Mouse (Mus musculus): ENCODE results near the gene Fbxw18. TPM values are rescaled to one million over a fixed set of nuclear protein-coding genes. Genes with fewer than 3 reads are reported as not detected.

Gene Fbxw18
- total RNA-seq (2023): not detected

DNA sequence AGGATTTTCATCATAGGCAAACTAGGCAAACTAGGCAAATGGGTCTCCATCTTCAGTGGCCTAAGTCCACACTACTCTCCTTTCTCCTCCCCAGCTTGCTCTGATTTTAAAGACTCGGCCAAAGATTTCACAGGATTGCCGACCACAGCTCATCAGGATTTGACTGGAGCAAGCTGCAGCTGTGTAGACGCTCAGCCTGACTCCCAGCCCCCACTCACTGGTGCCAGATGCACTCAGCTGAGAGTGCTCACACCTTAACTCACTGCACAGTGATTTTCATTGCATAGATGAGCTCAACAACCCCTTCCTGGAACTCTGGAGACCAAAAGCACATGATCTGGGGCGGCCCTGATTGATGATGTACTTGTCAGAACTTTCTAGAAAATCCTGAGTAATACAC, at the start of gene Fbxw18:
Fbxw18 (minus strand) TSS at position 101 of the 400 bp plus-strand sequence.

DNA sequence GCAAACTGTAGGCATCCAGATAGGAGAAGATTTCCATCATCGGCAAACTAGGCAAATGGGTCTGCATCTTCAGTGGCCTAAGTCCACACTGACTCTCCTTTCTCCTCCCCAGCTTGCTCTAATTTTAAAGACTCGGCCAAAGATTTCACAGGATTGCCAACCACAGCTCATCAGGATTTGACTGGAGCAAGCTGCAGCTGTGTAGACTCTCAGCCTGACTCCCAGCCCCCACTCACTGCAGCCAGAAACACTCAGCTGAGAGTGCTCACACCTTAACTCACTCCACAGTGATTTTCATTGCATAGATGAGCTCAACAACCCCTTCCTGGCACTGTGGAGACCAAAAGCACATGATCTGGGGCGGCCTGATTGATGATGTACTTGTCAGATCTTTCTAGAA, 43.5 kb upstream of the Fbxw18 start, which contains the start of gene Fbxw26:
Fbxw26 (minus strand) TSS at position 101 of the 400 bp plus-strand sequence.

DNA sequence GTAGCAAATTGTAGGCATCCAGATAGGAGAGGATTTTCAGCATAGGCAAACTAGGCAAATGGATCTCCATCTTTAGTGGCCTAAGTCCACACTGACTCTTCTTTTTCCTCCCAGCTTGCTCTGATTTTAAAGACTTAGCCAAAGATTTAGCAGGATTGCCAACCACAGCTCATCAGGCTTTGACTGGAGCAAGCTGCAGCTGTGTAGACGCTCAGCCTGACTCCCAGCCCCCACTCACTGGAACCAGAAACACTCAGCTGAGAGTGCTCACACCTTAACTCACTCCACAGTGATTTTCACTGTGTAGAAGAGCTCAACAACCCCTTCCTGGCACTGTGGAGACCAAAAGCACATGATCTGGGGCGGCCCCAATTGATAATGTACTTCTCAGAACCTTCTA, 37.9 kb downstream of the Fbxw18 start, which contains the start of gene Fbxw25:
Fbxw25 (minus strand) TSS at position 101 of the 400 bp plus-strand sequence.

Other genes with a start within 250 kb of the Fbxw18 start
- not detected for gene Fbxw19, start 206.8 kb downstream of the Fbxw18 start, total RNA-seq (2023)
- not detected for gene Fbxw15, start 134.4 kb downstream of the Fbxw18 start, total RNA-seq (2023)
- not detected for gene Fbxw24, start 76.6 kb downstream of the Fbxw18 start, total RNA-seq (2023)
- not detected for gene Fbxw25, start 38.0 kb downstream of the Fbxw18 start, total RNA-seq (2023)
- gene Fbxw26, start 43.4 kb upstream of the Fbxw18 start, total RNA-seq (2023): not detected
- not detected for gene Fbxw27, start 88.0 kb upstream of the Fbxw18 start, total RNA-seq (2023)
- gene Spink8, start 109.6 kb upstream of the Fbxw18 start, total RNA-seq (2023): not detected
- gene Nme6, start 130.0 kb upstream of the Fbxw18 start, total RNA-seq (2023): 10 to 100 TPM in 1 of 2 experiments, 1 to 10 TPM in 1; 9.0 to 10.8 TPM
- 1,000 to 10,000 TPM; 5,488 to 6,851 TPM for gene Camp, start 146.9 kb upstream of the Fbxw18 start, total RNA-seq (2023)
- gene Cdc25a, start 172.9 kb upstream of the Fbxw18 start, total RNA-seq (2023): 10 to 100 TPM; 28.5 to 29.9 TPM
- gene Map4, start 228.8 kb upstream of the Fbxw18 start, total RNA-seq (2023): 10 to 100 TPM; 88.8 to 93.6 TPM